Comparison of ENCODE assay signal across 8 mouse cellular contexts in the genomic region with DNA sequence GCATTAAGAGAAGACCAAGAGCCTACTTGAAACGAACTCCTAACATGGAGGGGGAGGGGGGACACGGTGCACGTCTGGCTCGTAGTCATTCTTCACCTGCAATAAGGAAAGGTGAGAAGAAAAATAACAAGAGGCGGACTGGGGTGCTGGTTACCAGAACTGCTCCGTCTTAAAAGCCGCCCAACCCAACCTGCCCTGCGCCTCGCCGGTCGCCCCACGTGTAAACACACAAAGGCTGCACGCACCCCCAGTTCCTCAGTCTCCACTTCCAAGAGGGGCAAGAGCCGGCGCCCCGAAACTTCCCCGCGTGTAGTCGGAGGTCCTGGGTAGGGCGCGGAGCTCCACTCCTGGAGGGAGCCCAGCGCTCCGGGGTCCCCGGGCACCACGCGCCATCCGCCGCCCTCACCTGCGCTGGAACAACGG. TPM values are rescaled to one million over a fixed set of nuclear protein-coding genes. Genes with fewer than 3 reads are reported as not detected.
DNase-seq lines count a peak whose midpoint lies in the region; ATAC-seq and TF ChIP-seq lines count a peak whose summit lies in the region.

No protein-coding gene starts in this region.

- peak overlapping the region; percentile 88 for H3K4me3 ChIP-seq in kidney, adult 2 months (ENCODE audit: insufficient read depth, low read depth, low read length)
- H3K4me3 ChIP-seq in forebrain, embryonic 14.5 days (ENCODE audit: low read depth, low read length) = peak overlapping the region; percentile 98
- H3K4me3 ChIP-seq in liver, postnatal 0 days (ENCODE audit: low read depth, low read length) = peak overlapping the region; percentile 96

- H3K27me3 ChIP-seq in kidney, adult 2 months (replicated peaks; ENCODE audit: control insufficient read depth, insufficient read depth, low read length) = no peaks in the 10 kb centered on the region
- no peaks in the 10 kb centered on the region for H3K27me3 ChIP-seq in forebrain, embryonic 14.5 days (replicated peaks; ENCODE audit: control insufficient read depth, insufficient read depth, low read length)
- H3K27me3 ChIP-seq in liver, postnatal 0 days (ENCODE audit: insufficient read depth, low read length) = no peaks in the 10 kb centered on the region

- peaks cover 8% of the 10 kb centered on the region for H3K4me1 ChIP-seq in kidney, adult 2 months (ENCODE audit: control insufficient read depth, insufficient read depth, low read length)
- H3K4me1 ChIP-seq in forebrain, embryonic 14.5 days (ENCODE audit: control insufficient read depth, insufficient read depth, low read length) = peaks cover 13% of the 10 kb centered on the region; the same call in 1 of the 2 replicates
- H3K4me1 ChIP-seq in liver, postnatal 0 days (ENCODE audit: insufficient read depth) = peaks cover 13% of the 10 kb centered on the region

- peak overlapping the region; percentile 96 for H3K9ac ChIP-seq in forebrain, embryonic 14.5 days (ENCODE audit: low read length)
- H3K9ac ChIP-seq in liver, postnatal 0 days (replicated peaks) = peak overlapping the region; percentile 90

- no peaks in the 10 kb centered on the region for H3K36me3 ChIP-seq in kidney, adult 2 months (ENCODE audit: control insufficient read depth, insufficient read depth, low read length)
- H3K36me3 ChIP-seq in forebrain, embryonic 14.5 days (ENCODE audit: control insufficient read depth, insufficient read depth, low read length) = peaks cover 11% of the 10 kb centered on the region
- H3K36me3 ChIP-seq in liver, postnatal 0 days (replicated peaks; ENCODE audit: insufficient read depth, low read length) = no peaks in the 10 kb centered on the region

- DNase-seq in kidney, adult 2 months = no peak
- no peak for DNase-seq in kidney, postnatal 14 days
- peak; percentile 52 for DNase-seq in ES-CJ7 (ENCODE audit: low read depth, low spot score)
- DNase-seq in forebrain, embryonic 14.5 days (ENCODE audit: low spot score) = no peak
- no peak for DNase-seq in liver, postnatal 0 days
- DNase-seq in urinary bladder, adult 2 months (ENCODE audit: low spot score) = no peak
- no peak for DNase-seq in gastrocnemius, adult 18-20 months (ENCODE audit: low spot score)
- no peak for DNase-seq in frontal cortex, postnatal 10 days (ENCODE audit: low spot score in 2 of 2)

- ATAC-seq in forebrain, embryonic 14.5 days = no peak
- peak; percentile 6 for ATAC-seq in liver, postnatal 0 days

- peak overlapping the region; percentile 84 for H3K27ac ChIP-seq in kidney, adult 2 months (ENCODE audit: insufficient read depth, low read depth, low read length)
- H3K27ac ChIP-seq in forebrain, embryonic 14.5 days (ENCODE audit: low read depth, low read length) = peak overlapping the region; percentile 89
- peak overlapping the region; percentile 90 for H3K27ac ChIP-seq in liver, postnatal 0 days (ENCODE audit: low read depth)

- no peak for TF ChIP-seq EP300 in liver, postnatal 0 days (IDR thresholded peaks at IDR 0.05; ENCODE audit: low read depth)

- no peak for TF ChIP-seq POLR2A in kidney, adult 2 months (IDR thresholded peaks at IDR 0.05; ENCODE audit: low read depth, low read length)

- H3K9me3 ChIP-seq in forebrain, embryonic 14.5 days (replicated peaks; ENCODE audit: control insufficient read depth, low read length) = no peaks in the 10 kb centered on the region
- H3K9me3 ChIP-seq in liver, postnatal 0 days (ENCODE audit: low read length) = no peaks in the 10 kb centered on the region

- TF ChIP-seq CTCF in kidney, adult 2 months (conservative IDR thresholded peaks at IDR 0.05; ENCODE audit: insufficient read depth, insufficient read length, low read depth, low read length) = no peak
- TF ChIP-seq CTCF in liver, postnatal 0 days (IDR thresholded peaks at IDR 0.05; ENCODE audit: low read depth) = no peak

- peak overlapping the region; percentile 73 for H3K4me2 ChIP-seq in forebrain, embryonic 14.5 days (ENCODE audit: low read length)
- H3K4me2 ChIP-seq in liver, postnatal 0 days (ENCODE audit: low read depth, low read length) = peak overlapping the region; percentile 100

- under 1% methylated on average over 30 of the region's 30 CpGs for WGBS in kidney, adult 2 months
- WGBS in forebrain, embryonic 14.5 days = 0% methylated on average over 17 of the region's 30 CpGs
- 4% methylated on average over 28 of the region's 30 CpGs for WGBS in liver, postnatal 0 days (ENCODE audit: insufficient replicate concordance)

RNA-seq across cellular contexts. Expression of a gene that starts 1.9 kb away (rescaled TPM):
- 2.4 and 4.4 TPM in 2 replicates for polyA plus RNA-seq in kidney, adult 2 months (2012; rRNA removed)
- 137 and 152 TPM in 2 replicates for polyA plus RNA-seq in forebrain, embryonic 14.5 days (2014; fragmentation: Nextera tagmentation; extraction: Ambion mirVana)
- polyA plus RNA-seq in liver, postnatal 0 days (2015; fragmentation: Nextera tagmentation; extraction: Ambion mirVana) = 8.3 and 9.4 TPM in 2 replicates
- 17.8 and 20.9 TPM in 2 replicates for polyA plus RNA-seq in urinary bladder, adult 2 months (2012; rRNA removed)
- total RNA-seq in gastrocnemius, adult 18-20 months (2021) = under 1 TPM; 0.62 to 0.91 TPM

RNA-seq across cellular contexts. Expression of a gene that starts 48.3 kb away (rescaled TPM):
- 6.7 and 7.5 TPM in 2 replicates for polyA plus RNA-seq in kidney, adult 2 months (2012; rRNA removed)
- polyA plus RNA-seq in forebrain, embryonic 14.5 days (2014; fragmentation: Nextera tagmentation; extraction: Ambion mirVana) = 5.0 and 6.3 TPM in 2 replicates
- 2.6 and 2.7 TPM in 2 replicates for polyA plus RNA-seq in liver, postnatal 0 days (2015; fragmentation: Nextera tagmentation; extraction: Ambion mirVana)
- polyA plus RNA-seq in urinary bladder, adult 2 months (2012; rRNA removed) = 16.5 and 19.3 TPM in 2 replicates
- 1 to 10 TPM; 2.5 to 3.2 TPM for total RNA-seq in gastrocnemius, adult 18-20 months (2021)
